Mouse (Mus musculus): ENCODE data around the gene Vwce. TPM values are rescaled to one million over a fixed set of nuclear protein-coding genes. Genes with fewer than 3 reads are reported as not detected.

Vwce gene
- total and polyA plus RNA-seq, 2 experiments from 2014 or later, result 1.3 to 1.7 TPM

GRCm38 (mm10) chr19:10661919-10662318 is 27.9 kb downstream of the Vwce start:
- DNase-seq (ENCODE audit: low spot score) (no peak), ATAC-seq (no peak)
- no peak for TF ChIP-seq CTCF (IDR thresholded peaks at IDR 0.05; ENCODE audit: low read depth)
- H3K4me3 ChIP-seq (ENCODE audit: low read length), result no peak overlapping the region
- no peaks in the 10 kb centered on the region for H3K9me3 ChIP-seq (ENCODE audit: low read length)
- H3K27ac ChIP-seq, result no peak overlapping the region
- H3K36me3 ChIP-seq (ENCODE audit: insufficient read depth, low read length), result no peaks in the 10 kb centered on the region
- H3K4me2 ChIP-seq (ENCODE audit: low read depth, low read length), result no peak overlapping the region
- 85% methylated on average over 2 of the region's 2 CpGs for WGBS
- H3K4me1 ChIP-seq (ENCODE audit: insufficient read depth, low read length), result no peaks in the 10 kb centered on the region
- H3K27me3 ChIP-seq (ENCODE audit: insufficient read depth, low read length), result no peaks in the 10 kb centered on the region
- no peak overlapping the region for H3K9ac ChIP-seq (replicated peaks; ENCODE audit: low read length)

GRCm38 (mm10) chr19:10662665-10663064 is 28.7 kb downstream of the Vwce start:
- Histone ChIP-seq H3K36me3 (ENCODE audit: insufficient read depth, low read length) (no peaks in the 10 kb centered on the region), H3K4me1 (ENCODE audit: insufficient read depth, low read length) (no peaks in the 10 kb centered on the region), H3K27ac (no peak overlapping the region), H3K27me3 (ENCODE audit: insufficient read depth, low read length) (no peaks in the 10 kb centered on the region), H3K4me3 (ENCODE audit: low read length) (no peak overlapping the region), H3K9ac (replicated peaks; ENCODE audit: low read length) (no peak overlapping the region), H3K9me3 (ENCODE audit: low read length) (no peaks in the 10 kb centered on the region), H3K4me2 (ENCODE audit: low read depth, low read length) (no peak overlapping the region)
- 80% methylated on average over 3 of the region's 3 CpGs for WGBS
- ATAC-seq, result no peak
- no peak for TF ChIP-seq CTCF (IDR thresholded peaks at IDR 0.05; ENCODE audit: low read depth)
- no peak for DNase-seq (ENCODE audit: low spot score)

GRCm38 (mm10) chr19:10665093-10665492 is 31.1 kb downstream of the Vwce start:
- peak; percentile 24; the same call in 1 of the 2 replicates for ATAC-seq
- H3K4me3 ChIP-seq (ENCODE audit: low read length), result no peak overlapping the region
- no peaks in the 10 kb centered on the region for H3K4me1 ChIP-seq (ENCODE audit: insufficient read depth, low read length)
- no peaks in the 10 kb centered on the region for H3K9me3 ChIP-seq (ENCODE audit: low read length)
- no peaks in the 10 kb centered on the region for H3K27me3 ChIP-seq (ENCODE audit: insufficient read depth, low read length)
- no peak overlapping the region for H3K27ac ChIP-seq
- no peak for DNase-seq (ENCODE audit: low spot score)
- H3K9ac ChIP-seq (replicated peaks; ENCODE audit: low read length), result no peak overlapping the region
- WGBS, result 64% methylated on average over 3 of the region's 3 CpGs
- no peak overlapping the region for H3K4me2 ChIP-seq (ENCODE audit: low read depth, low read length)
- no peaks in the 10 kb centered on the region for H3K36me3 ChIP-seq (ENCODE audit: insufficient read depth, low read length)
- no peak for TF ChIP-seq CTCF (IDR thresholded peaks at IDR 0.05; ENCODE audit: low read depth)

- H3K9ac ChIP-seq (replicated peaks; ENCODE audit: low read length), result no peak overlapping the region
- no peaks in the 10 kb centered on the region for H3K36me3 ChIP-seq (ENCODE audit: insufficient read depth, low read length)
- no peak overlapping the region for H3K4me2 ChIP-seq (ENCODE audit: low read depth, low read length)
- no peaks in the 10 kb centered on the region for H3K4me1 ChIP-seq (ENCODE audit: insufficient read depth, low read length)
- peak; percentile 91 for TF ChIP-seq CTCF (IDR thresholded peaks at IDR 0.05; ENCODE audit: low read depth)
- no peaks in the 10 kb centered on the region for H3K27me3 ChIP-seq (ENCODE audit: insufficient read depth, low read length)
- H3K27ac ChIP-seq, result no peak overlapping the region
- peak; percentile 80 for DNase-seq (ENCODE audit: low spot score)
- no peaks in the 10 kb centered on the region for H3K9me3 ChIP-seq (ENCODE audit: low read length)
- H3K4me3 ChIP-seq (ENCODE audit: low read length), result no peak overlapping the region
- ATAC-seq, result peak; percentile 84
- WGBS, result 14% methylated on average over 2 of the region's 2 CpGs
Observed at GRCm38 (mm10) chr19:10665499-10665898, 31.5 kb downstream of the Vwce start.

- ATAC-seq (no peak), DNase-seq (ENCODE audit: low spot score) (no peak)
- no peak overlapping the region for H3K4me2 ChIP-seq (ENCODE audit: low read depth, low read length)
- no peaks in the 10 kb centered on the region for H3K36me3 ChIP-seq (ENCODE audit: insufficient read depth, low read length)
- no peak for TF ChIP-seq CTCF (IDR thresholded peaks at IDR 0.05; ENCODE audit: low read depth)
- no peaks in the 10 kb centered on the region for H3K9me3 ChIP-seq (ENCODE audit: low read length)
- H3K27ac ChIP-seq, result no peak overlapping the region
- WGBS, result 85% methylated on average over 4 of the region's 4 CpGs
- H3K27me3 ChIP-seq (ENCODE audit: insufficient read depth, low read length), result no peaks in the 10 kb centered on the region
- H3K4me1 ChIP-seq (ENCODE audit: insufficient read depth, low read length), result no peaks in the 10 kb centered on the region
- no peak overlapping the region for H3K9ac ChIP-seq (replicated peaks; ENCODE audit: low read length)
- no peak overlapping the region for H3K4me3 ChIP-seq (ENCODE audit: low read length)
Observed at GRCm38 (mm10) chr19:10671319-10671718, 37.3 kb downstream of the Vwce start.

- Histone ChIP-seq H3K9ac (replicated peaks; ENCODE audit: low read length) (no peak overlapping the region), H3K27ac (no peak overlapping the region), H3K4me1 (ENCODE audit: insufficient read depth, low read length) (no peaks in the 10 kb centered on the region), H3K4me3 (ENCODE audit: low read length) (no peak overlapping the region), H3K36me3 (ENCODE audit: insufficient read depth, low read length) (no peaks in the 10 kb centered on the region), H3K4me2 (ENCODE audit: low read depth, low read length) (no peak overlapping the region), H3K9me3 (ENCODE audit: low read length) (no peaks in the 10 kb centered on the region), H3K27me3 (ENCODE audit: insufficient read depth, low read length) (no peaks in the 10 kb centered on the region)
- WGBS, result 67% methylated on average over 9 of the region's 9 CpGs
- ATAC-seq (no peak), DNase-seq (ENCODE audit: low spot score) (no peak)
- no peak for TF ChIP-seq CTCF (IDR thresholded peaks at IDR 0.05; ENCODE audit: low read depth)
Observed at GRCm38 (mm10) chr19:10671854-10672417, 37.9 kb downstream of the Vwce start.

GRCm38 (mm10) chr19:10673275-10673674 is 39.3 kb downstream of the Vwce start:
- no peaks in the 10 kb centered on the region for H3K4me1 ChIP-seq (ENCODE audit: insufficient read depth, low read length)
- ATAC-seq (no peak), DNase-seq (ENCODE audit: low spot score) (no peak)
- no peaks in the 10 kb centered on the region for H3K36me3 ChIP-seq (ENCODE audit: insufficient read depth, low read length)
- H3K9ac ChIP-seq (replicated peaks; ENCODE audit: low read length), result no peak overlapping the region
- WGBS, result 50% methylated on average over 1 of the region's 1 CpGs
- no peak overlapping the region for H3K4me2 ChIP-seq (ENCODE audit: low read depth, low read length)
- no peaks in the 10 kb centered on the region for H3K27me3 ChIP-seq (ENCODE audit: insufficient read depth, low read length)
- H3K27ac ChIP-seq, result no peak overlapping the region
- H3K9me3 ChIP-seq (ENCODE audit: low read length), result no peaks in the 10 kb centered on the region
- TF ChIP-seq CTCF (IDR thresholded peaks at IDR 0.05; ENCODE audit: low read depth), result no peak
- H3K4me3 ChIP-seq (ENCODE audit: low read length), result no peak overlapping the region

All from hindbrain, postnatal 0 days (tissue).